Mouse (Mus musculus) kidney, adult 18-20 months (tissue): ENCODE data around the gene Gtf3c2.

Source experiments
- DNase-seq: peaks from one replicate; pipeline ENCODE4 v3.0.0; 2021

Gtf3c2 gene

DNA sequence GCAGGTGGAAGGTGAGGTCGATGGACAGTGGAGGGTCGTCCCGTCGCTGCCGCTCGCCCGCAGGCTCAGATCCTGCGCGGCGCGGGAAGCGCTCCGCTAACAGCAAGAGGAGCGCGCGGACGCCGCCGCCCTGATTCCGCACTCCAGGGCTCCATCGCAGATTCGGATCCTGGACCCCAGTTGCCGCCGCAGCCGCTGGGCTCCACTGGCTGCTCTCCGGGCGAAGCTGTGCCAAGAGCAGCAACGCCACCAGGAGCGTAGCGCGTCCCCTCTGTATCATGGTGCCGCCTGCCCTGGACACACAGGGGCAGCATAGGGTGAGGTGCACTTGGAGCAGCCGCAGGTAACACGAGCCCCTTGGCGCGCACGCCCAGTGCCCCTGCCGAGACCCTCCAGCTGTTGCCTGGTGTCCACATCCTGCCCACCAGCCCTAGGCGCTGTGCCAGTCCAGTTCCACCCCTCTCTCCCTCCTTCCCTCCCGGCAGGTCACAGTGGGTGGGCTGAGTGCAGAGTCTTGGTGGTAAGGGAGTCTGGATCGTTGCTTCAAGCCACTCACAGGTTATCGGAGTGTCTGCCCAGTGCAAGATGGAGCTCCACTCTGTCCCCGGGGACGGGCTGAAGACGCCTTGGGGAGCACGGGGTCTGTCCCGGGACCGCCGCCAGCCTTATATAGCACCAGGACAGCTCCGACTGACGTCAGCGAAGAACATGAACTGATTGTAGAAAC lies 41.5 kb downstream of the Gtf3c2 start, which contains the start of gene Ucn:
Gene Ucn, minus strand, starts transcription at position 589 of the 727 bp plus-strand sequence.
- no peak for DNase-seq

GRCm38 (mm10) chr5:31137658-31138057 lies 42.3 kb downstream of the Gtf3c2 start:
- DNase-seq, result no peak

GRCm38 (mm10) chr5:31136730-31137424 lies 43.1 kb downstream of the Gtf3c2 start:
- DNase-seq, result no peak

- DNase-seq, result no peak
These were observed 53.9 kb downstream of the Gtf3c2 start for GRCm38 (mm10) chr5:31126050-31126449.

DNA sequence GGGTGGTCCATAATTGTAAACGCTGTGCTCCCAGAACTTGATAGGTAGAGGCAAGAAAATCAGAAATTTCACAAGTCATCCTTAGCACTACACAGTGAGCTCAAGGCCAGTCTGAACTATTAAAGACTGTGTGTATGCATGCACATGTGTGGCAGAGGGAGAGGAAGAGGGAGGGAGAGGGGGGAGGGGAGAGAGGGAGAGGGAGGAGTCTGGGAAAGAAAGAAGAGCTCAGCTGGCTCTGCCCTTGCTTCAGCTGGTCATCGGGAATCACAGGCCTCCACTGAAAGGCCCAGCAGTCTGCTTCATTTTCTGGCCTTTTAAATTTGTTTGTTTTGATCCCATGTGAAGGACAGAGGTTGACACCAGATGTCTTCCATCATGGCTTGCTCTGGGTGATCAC lies 56.5 kb downstream of the Gtf3c2 start:
- no peak for DNase-seq

- no peak for DNase-seq
These were observed 58.8 kb downstream of the Gtf3c2 start for GRCm38 (mm10) chr5:31121111-31121510.

- DNase-seq, result no peak
These were observed 63.0 kb downstream of the Gtf3c2 start for GRCm38 (mm10) chr5:31116912-31117311.

DNA sequence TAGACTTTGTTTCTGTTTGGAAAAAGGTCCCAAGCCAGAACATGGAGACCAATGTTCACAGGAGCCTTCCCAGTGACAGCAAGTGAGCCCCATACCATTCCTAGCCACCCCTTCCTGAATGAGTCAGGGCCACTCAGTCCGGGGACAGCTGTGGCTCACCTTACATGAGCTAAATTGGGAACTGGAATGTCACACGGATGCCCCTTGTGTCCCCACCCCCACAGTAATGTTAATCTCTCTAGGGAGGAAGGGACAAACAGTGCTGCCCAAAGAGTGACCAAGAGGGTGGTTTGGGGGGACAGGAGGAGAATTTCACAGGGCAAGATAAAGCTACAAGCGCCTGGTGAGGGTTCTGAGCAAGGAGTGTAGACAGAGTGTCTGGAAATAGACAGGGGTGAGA lies 63.6 kb downstream of the Gtf3c2 start, which contains the start of gene Trim54:
Gene Trim54, plus strand, starts transcription at position 359 of the 400 bp plus-strand sequence.
- DNase-seq, result no peak

GRCm38 (mm10) chr5:31110781-31111180 lies 69.2 kb downstream of the Gtf3c2 start:
- peak; percentile 11 for DNase-seq

GRCm38 (mm10) chr5:31108000-31108490 lies 71.9 kb downstream of the Gtf3c2 start, which contains the start of gene Slc30a3:
Slc30a3 (minus strand) TSS chr5:31108237.
- no peak for DNase-seq
